Mouse (Mus musculus) lung, embryonic 16.5 days (tissue): Measurements from ENCODE around the gene Muc5b. TPM values are rescaled to one million over a fixed set of nuclear protein-coding genes. Genes with fewer than 3 reads are reported as not detected.

Experiments
- ATAC-seq: fragments of 200-750 bp; cut with Nextera tagmentation; 2 replicates; pipeline ENCODE4 v1.8.0; 2017; ENCODE audit warnings: low read depth, mild to moderate bottlenecking, moderate library complexity
- H3K27ac ChIP-seq: fragments of 300-500 bp; sonication (generic); 2 replicates; pipeline ENCODE4 v1.5.1; 2014; ENCODE audit warnings: mild to moderate bottlenecking, control low read depth, low read length
- H3K27me3 ChIP-seq: fragments of 300-500 bp; sonication (generic); 2 replicates; pipeline ENCODE4 v1.6.1; 2014; ENCODE audit warnings: low read depth, low read length, mixed read lengths; ENCODE audit not compliant: control insufficient read depth, insufficient read depth
- H3K36me3 ChIP-seq: fragments of 300-500 bp; sonication (generic); 2 replicates; pipeline ENCODE4 v1.6.1; 2014; ENCODE audit warnings: low read length; ENCODE audit not compliant: control insufficient read depth, insufficient read depth
- H3K4me1 ChIP-seq: fragments of 300-500 bp; sonication (generic); replicated peaks from 2 replicates; pipeline ENCODE4 v1.6.1; 2014; ENCODE audit warnings: low read length, mixed read lengths; ENCODE audit not compliant: control insufficient read depth, insufficient read depth
- H3K4me2 ChIP-seq: fragments of 300-500 bp; sonication (generic); 2 replicates; pipeline ENCODE4 v1.6.1; 2014; ENCODE audit warnings: low read depth, low read length, control low read depth
- H3K4me3 ChIP-seq: fragments of 300-500 bp; sonication (generic); 2 replicates; pipeline ENCODE4 v1.5.1; 2014; ENCODE audit warnings: mild to moderate bottlenecking, low read length, control low read depth
- H3K9ac ChIP-seq: fragments of 300-500 bp; sonication (generic); 2 replicates; pipeline ENCODE4 v1.6.1; 2014; ENCODE audit warnings: low read length, control low read depth
- H3K9me3 ChIP-seq: fragments of 300-500 bp; sonication (generic); 2 replicates; pipeline ENCODE4 v1.6.1; 2016; ENCODE audit warnings: low read length; ENCODE audit not compliant: control insufficient read depth
- WGBS: fragments of 180-500 bp; shearing (Covaris S2); extraction: QIAGEN DNeasy Blood & Tissue Kit; methylation state at CpG from one replicate; pipeline ENCODE4 v1.1.7; 2014; 5-methylcytosine and 5-hydroxymethylcytosine counted together
- polyA plus RNA-seq: library from polyadenylated mRNA; unstranded; fragments of >200 nt; fragmentation: Nextera tagmentation; extraction: Ambion mirVana; gene quantifications from 2 replicates; pipeline ENCODE4 v1.2.1, GENCODE M21; 2015

The Muc5b gene
- polyA plus RNA-seq, 1 experiment from 2014 or later = 0.54 TPM

DNA sequence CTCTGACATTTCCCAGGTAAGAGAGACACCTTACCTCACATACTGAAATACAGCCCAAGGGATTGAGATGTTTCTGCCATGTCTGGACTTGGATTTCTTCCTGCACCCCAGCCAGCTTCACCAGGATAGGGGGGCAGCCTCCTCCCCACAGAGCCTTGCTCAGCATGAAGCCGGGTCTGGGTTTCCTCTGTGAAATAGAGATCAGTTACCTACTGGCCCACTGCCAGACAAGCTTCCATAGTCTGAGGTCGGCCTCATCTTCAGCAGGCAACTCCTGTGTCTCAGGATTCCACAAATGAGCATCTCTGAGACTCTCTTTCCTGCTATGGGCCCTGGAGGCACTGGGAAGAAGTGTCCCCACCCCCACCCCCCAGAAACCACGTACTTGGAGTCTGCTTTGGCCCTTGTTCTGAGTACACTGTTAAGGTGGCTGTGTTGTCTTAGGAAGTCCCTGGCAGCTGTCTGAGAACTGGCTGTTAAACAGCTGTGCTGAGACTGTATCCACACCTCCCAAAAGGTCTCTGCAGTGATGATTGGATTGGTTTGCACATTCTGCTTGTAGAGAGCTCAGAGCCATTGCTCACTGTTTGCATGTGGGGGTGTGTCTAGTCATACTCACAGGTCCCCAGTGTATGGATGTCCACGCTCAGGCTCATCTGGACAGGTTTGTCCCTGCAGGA is 16.1 kb upstream of the Muc5b start:
- Histone ChIP-seq H3K36me3 (no peaks in the 10 kb centered on the region), H3K4me1 (no peaks in the 10 kb centered on the region), H3K4me2 (no peak overlapping the region), H3K27ac (no peak overlapping the region), H3K9me3 (no peaks in the 10 kb centered on the region), H3K27me3 (no peaks in the 10 kb centered on the region), H3K4me3 (no peak overlapping the region), H3K9ac (no peak overlapping the region)
- ATAC-seq = no peak
- 35% methylated on average over 4 of the region's 4 CpGs for WGBS

- H3K4me3 ChIP-seq = no peak overlapping the region
- ATAC-seq = no peak
- H3K9ac ChIP-seq = no peak overlapping the region
- H3K9me3 ChIP-seq = no peaks in the 10 kb centered on the region
- H3K36me3 ChIP-seq = no peaks in the 10 kb centered on the region
- H3K27ac ChIP-seq = no peak overlapping the region
- no peak overlapping the region for H3K4me2 ChIP-seq
- no peaks in the 10 kb centered on the region for H3K27me3 ChIP-seq
- 64% methylated on average over 6 of the region's 6 CpGs for WGBS
- no peaks in the 10 kb centered on the region for H3K4me1 ChIP-seq
These were observed 15.2 kb upstream of the Muc5b start for GRCm38 (mm10) chr7:141823699-141824098.

DNA sequence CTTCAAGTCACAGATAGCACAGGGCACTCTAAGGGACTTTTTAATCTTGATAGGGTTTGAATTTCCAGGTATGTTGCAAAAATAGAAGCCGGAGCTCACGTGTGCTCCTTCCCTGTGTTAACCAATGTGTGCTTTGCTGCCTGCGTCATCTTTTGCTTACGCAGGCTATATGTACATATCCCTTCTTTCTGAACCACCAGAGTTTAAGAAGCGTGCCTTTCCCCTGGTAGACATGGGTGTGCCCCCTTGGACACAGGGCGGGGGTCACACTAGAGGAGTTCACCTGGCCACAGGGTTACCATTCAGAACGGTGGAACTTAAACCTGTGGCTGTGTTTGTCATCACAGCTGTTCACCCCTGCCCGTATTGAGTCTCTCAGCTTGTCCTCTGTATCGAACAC is 14.5 kb upstream of the Muc5b start:
- H3K27ac ChIP-seq = no peak overlapping the region
- 73% methylated on average over 9 of the region's 9 CpGs for WGBS
- ATAC-seq = no peak

GRCm38 (mm10) chr7:141835941-141836340 is 2.9 kb upstream of the Muc5b start:
- Histone ChIP-seq H3K9ac (no peak overlapping the region), H3K4me2 (no peak overlapping the region), H3K4me3 (no peak overlapping the region), H3K4me1 (peaks cover 7% of the 10 kb centered on the region; the same call in 1 of the 2 replicates), H3K36me3 (no peaks in the 10 kb centered on the region), H3K9me3 (no peaks in the 10 kb centered on the region), H3K27me3 (no peaks in the 10 kb centered on the region), H3K27ac (no peak overlapping the region)
- ATAC-seq = peak; percentile 6; the same call in 1 of the 2 replicates
- WGBS = 47% methylated on average over 7 of the region's 7 CpGs

More for the DNA sequence above, 14.5 kb upstream of the Muc5b start:
- Histone ChIP-seq H3K9ac (no peak overlapping the region), H3K4me1 (no peaks in the 10 kb centered on the region), H3K4me3 (no peak overlapping the region), H3K36me3 (no peaks in the 10 kb centered on the region), H3K4me2 (no peak overlapping the region), H3K9me3 (no peaks in the 10 kb centered on the region), H3K27me3 (no peaks in the 10 kb centered on the region)

- WGBS = 43% methylated on average over 8 of the region's 8 CpGs
- 0 out of 2 replicates have a peak, but pooled peaks have one; percentile 9 for ATAC-seq
- no peaks in the 10 kb centered on the region for H3K27me3 ChIP-seq
- H3K4me3 ChIP-seq = no peak overlapping the region
- H3K4me2 ChIP-seq = no peak overlapping the region
- H3K4me1 ChIP-seq = peaks cover 7% of the 10 kb centered on the region; the same call in 1 of the 2 replicates
- H3K9me3 ChIP-seq = no peaks in the 10 kb centered on the region
- no peaks in the 10 kb centered on the region for H3K36me3 ChIP-seq
- no peak overlapping the region for H3K27ac ChIP-seq
- H3K9ac ChIP-seq = no peak overlapping the region
These were observed 2.4 kb upstream of the Muc5b start for GRCm38 (mm10) chr7:141836423-141836822.

DNA sequence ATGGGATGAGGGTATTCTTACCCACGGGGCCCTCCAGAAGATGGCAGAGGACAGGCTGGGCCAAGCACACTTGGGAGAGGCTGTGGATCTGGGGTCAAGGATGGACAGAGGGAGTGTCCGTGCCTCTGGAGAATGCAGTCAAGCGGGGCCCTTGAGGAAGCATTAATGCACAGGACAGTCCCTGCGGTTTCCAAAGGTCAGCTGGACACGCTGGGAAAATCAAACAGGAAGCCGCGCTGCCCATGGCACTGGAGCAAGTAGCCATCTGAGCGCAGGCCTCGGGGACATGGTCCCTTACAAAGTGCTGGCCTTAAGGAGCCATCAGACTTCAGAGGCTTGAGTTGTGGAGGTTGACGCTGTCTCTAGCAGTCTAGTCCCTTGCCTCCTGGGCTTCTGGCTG is 1.5 kb downstream of the Muc5b start:
- WGBS = 86% methylated on average over 10 of the region's 10 CpGs
- H3K4me1 ChIP-seq = peaks cover 7% of the 10 kb centered on the region; the same call in 1 of the 2 replicates
- no peaks in the 10 kb centered on the region for H3K27me3 ChIP-seq
- no peak overlapping the region for H3K9ac ChIP-seq
- no peak for ATAC-seq
- no peak overlapping the region for H3K4me3 ChIP-seq
- H3K36me3 ChIP-seq = no peaks in the 10 kb centered on the region
- H3K27ac ChIP-seq = no peak overlapping the region
- H3K4me2 ChIP-seq = no peak overlapping the region
- H3K9me3 ChIP-seq = no peaks in the 10 kb centered on the region

DNA sequence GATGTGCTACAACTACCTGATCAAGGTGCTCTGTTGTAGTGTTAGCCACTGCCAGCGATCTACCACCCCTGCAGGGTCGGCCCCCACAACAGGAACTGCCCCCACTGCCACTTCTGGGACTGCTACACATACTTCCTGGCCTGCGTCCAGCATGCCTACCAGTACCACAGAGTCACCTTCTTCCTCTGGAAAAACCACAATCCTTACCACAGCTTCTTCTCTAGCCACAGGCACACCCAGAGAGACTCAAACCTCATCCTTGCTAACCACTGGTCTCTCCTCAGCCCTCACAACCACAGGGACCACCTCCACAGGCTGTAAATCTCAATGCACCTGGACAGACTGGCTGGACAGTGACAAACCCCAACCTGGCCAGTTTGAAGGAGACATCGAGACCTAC is 22.2 kb downstream of the Muc5b start:
- Histone ChIP-seq H3K9ac (no peak overlapping the region), H3K27ac (no peak overlapping the region), H3K9me3 (no peaks in the 10 kb centered on the region), H3K4me2 (no peak overlapping the region), H3K36me3 (no peaks in the 10 kb centered on the region), H3K4me3 (no peak overlapping the region), H3K4me1 (no peaks in the 10 kb centered on the region), H3K27me3 (no peaks in the 10 kb centered on the region)
- 83% methylated on average over 4 of the region's 4 CpGs for WGBS
- no peak for ATAC-seq

- no peaks in the 10 kb centered on the region for H3K9me3 ChIP-seq
- H3K4me3 ChIP-seq = no peak overlapping the region
- 66% methylated on average over 5 of the region's 5 CpGs for WGBS
- no peak overlapping the region for H3K27ac ChIP-seq
- H3K36me3 ChIP-seq = no peaks in the 10 kb centered on the region
- H3K4me1 ChIP-seq = no peaks in the 10 kb centered on the region
- H3K9ac ChIP-seq = no peak overlapping the region
- H3K27me3 ChIP-seq = no peaks in the 10 kb centered on the region
- no peak for ATAC-seq
- H3K4me2 ChIP-seq = no peak overlapping the region
These were observed 30.8 kb downstream of the Muc5b start for GRCm38 (mm10) chr7:141869644-141870043.

- Histone ChIP-seq H3K9me3 (no peaks in the 10 kb centered on the region), H3K4me1 (no peaks in the 10 kb centered on the region), H3K9ac (no peak overlapping the region), H3K4me2 (no peak overlapping the region), H3K4me3 (no peak overlapping the region), H3K27ac (no peak overlapping the region), H3K27me3 (no peaks in the 10 kb centered on the region), H3K36me3 (no peaks in the 10 kb centered on the region)
- WGBS = 72% methylated on average over 5 of the region's 5 CpGs
- no peak for ATAC-seq
These were observed 31.7 kb downstream of the Muc5b start for GRCm38 (mm10) chr7:141870553-141870952.
